Mouse (Mus musculus) intestine, embryonic 14.5 days (tissue): ENCODE measurements at regions not wholly inside any gene's neighbourhood (a gene's known extent, or its start where the extent isn't known, plus 50 kb on each side); places are given as distances from the start of the nearest gene placed in this dataset.

Source experiments
- ATAC-seq: fragments of 200-750 bp; cut with Nextera tagmentation; replicated peaks from 2 replicates; pipeline ENCODE4 v1.8.0; 2017; ENCODE audit warnings: low read depth, moderate number of reproducible peaks, moderate TSS enrichment, moderate library complexity; ENCODE audit not compliant: low FRiP score, low TSS enrichment
- DNase-seq: peaks from one replicate; pipeline ENCODE4 v3.0.0-alpha.2; 2018; ENCODE audit warnings: low spot score
- H3K27ac ChIP-seq: fragments of 300-500 bp; sonication (generic); 2 replicates; pipeline ENCODE4 v1.5.1; 2014; ENCODE audit warnings: low read depth, mild to moderate bottlenecking, control low read depth
- H3K27me3 ChIP-seq: fragments of 300-500 bp; sonication (generic); replicated peaks from 2 replicates; pipeline ENCODE4 v1.6.1; 2014; ENCODE audit warnings: low read length, control low read depth; ENCODE audit not compliant: control insufficient read depth, insufficient read depth
- H3K36me3 ChIP-seq: fragments of 300-500 bp; sonication (generic); 2 replicates; pipeline ENCODE4 v1.6.1; 2014; ENCODE audit warnings: low read length, control low read depth; ENCODE audit not compliant: control insufficient read depth, insufficient read depth
- H3K4me1 ChIP-seq: fragments of 300-500 bp; sonication (generic); replicated peaks from 2 replicates; pipeline ENCODE4 v1.6.1; 2014; ENCODE audit warnings: low read length, control low read depth, mixed read lengths; ENCODE audit not compliant: control insufficient read depth, insufficient read depth
- H3K4me2 ChIP-seq: fragments of 300-500 bp; sonication (generic); 2 replicates; pipeline ENCODE4 v1.6.1; 2014; ENCODE audit warnings: low read length
- H3K4me3 ChIP-seq: fragments of 300-500 bp; sonication (generic); 2 replicates; pipeline ENCODE4 v1.5.1; 2014; ENCODE audit warnings: low read depth, low read length, control low read depth, mixed read lengths
- H3K9ac ChIP-seq: fragments of 300-500 bp; sonication (generic); 2 replicates; pipeline ENCODE4 v1.6.1; 2014; ENCODE audit warnings: mild to moderate bottlenecking, low read length
- H3K9me3 ChIP-seq: fragments of 300-500 bp; sonication (generic); 2 replicates; pipeline ENCODE4 v1.6.1; 2016; ENCODE audit warnings: low read length, control low read depth; ENCODE audit not compliant: control insufficient read depth
- WGBS: fragments of 180-500 bp; shearing (Covaris S2); extraction: QIAGEN DNeasy Blood & Tissue Kit; methylation state at CpG from one replicate; pipeline ENCODE4 v1.1.7; 2014; 5-methylcytosine and 5-hydroxymethylcytosine counted together

DNA sequence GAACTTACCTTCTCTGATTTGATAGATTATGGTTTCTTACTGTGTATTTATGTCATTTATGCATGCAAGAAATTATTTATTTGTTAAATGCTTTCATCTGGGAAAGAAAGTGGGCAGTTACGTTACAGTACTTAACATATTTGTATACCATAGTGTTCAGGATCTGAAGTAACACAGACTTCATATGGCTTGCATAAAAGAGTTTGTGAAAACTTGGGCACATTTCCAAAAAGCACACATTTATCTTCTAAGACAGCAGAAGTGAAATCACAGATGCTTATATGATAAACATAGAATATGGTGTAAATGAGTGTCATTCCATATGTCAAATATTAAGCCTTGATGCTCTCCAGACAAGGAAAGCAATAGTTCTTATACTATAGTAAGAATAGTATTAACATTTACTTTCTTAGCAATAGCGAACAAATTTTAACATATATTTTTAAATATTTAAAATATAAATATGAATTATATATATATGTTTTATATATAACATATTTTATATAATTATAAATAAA, 4549.1 kb upstream of the Gm7489 start:
- Histone ChIP-seq H3K4me3 (no peak overlapping the region), H3K4me1 (no peaks in the 10 kb centered on the region), H3K4me2 (no peak overlapping the region), H3K36me3 (no peaks in the 10 kb centered on the region), H3K9me3 (no peaks in the 10 kb centered on the region), H3K27me3 (no peaks in the 10 kb centered on the region), H3K27ac (no peak overlapping the region), H3K9ac (no peak overlapping the region)
- ATAC-seq (0 out of 2 replicates have a peak, but pooled peaks have one; percentile 40), DNase-seq (no peak)
- WGBS = 40% methylated on average over 2 of the region's 2 CpGs

DNA sequence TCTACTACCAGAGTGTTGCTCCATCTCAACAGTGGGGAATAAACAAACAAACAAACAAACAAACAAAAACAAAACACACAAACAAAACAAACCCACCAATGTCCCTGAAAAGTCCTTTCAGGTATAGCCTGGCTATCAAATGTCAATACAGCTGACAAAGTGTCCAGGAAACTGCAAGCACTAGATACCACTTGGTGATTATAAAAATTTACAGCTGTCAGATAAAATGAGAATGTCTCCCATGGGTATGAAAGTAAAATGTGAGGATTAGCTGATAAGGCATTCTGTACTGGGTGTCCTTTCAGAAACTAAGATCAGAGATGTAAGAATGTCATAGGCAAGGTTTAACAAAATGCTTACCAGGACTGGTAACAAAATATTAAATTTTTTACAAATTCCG, 4537.7 kb upstream of the Gm7489 start:
- ATAC-seq (no peak), DNase-seq (no peak)
- no peaks in the 10 kb centered on the region for H3K4me1 ChIP-seq
- no peaks in the 10 kb centered on the region for H3K36me3 ChIP-seq
- no peaks in the 10 kb centered on the region for H3K9me3 ChIP-seq
- no peaks in the 10 kb centered on the region for H3K27me3 ChIP-seq
- no peak overlapping the region for H3K27ac ChIP-seq
- H3K4me3 ChIP-seq = no peak overlapping the region
- H3K4me2 ChIP-seq = no peak overlapping the region
- WGBS = 91% methylated on average over 1 of the region's 1 CpGs
- no peak overlapping the region for H3K9ac ChIP-seq

DNA sequence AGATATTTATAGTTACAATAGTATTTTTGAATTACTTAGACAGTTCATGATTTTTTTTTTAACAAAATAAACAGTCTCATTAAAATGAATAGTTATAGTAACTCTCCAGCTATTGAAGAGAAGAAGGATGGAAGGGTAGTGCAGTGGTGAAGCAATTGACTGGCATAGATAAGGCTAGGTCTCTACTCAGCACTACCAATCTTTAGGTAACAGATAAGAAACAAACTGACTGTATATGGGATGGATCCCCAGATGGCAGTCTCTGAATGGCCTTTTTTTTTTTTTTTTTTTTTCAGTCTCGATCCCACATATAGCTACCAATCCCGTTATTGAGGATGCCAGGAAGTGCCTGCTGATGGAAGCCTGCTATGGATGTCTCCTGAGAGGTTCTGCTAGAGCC, 4528.6 kb upstream of the Gm7489 start:
- DNase-seq (no peak), ATAC-seq (no peak)
- WGBS = 74% methylated on average over 2 of the region's 2 CpGs
- Histone ChIP-seq H3K4me3 (no peak overlapping the region), H3K9ac (no peak overlapping the region), H3K27ac (no peak overlapping the region), H3K9me3 (no peaks in the 10 kb centered on the region), H3K27me3 (no peaks in the 10 kb centered on the region), H3K36me3 (no peaks in the 10 kb centered on the region), H3K4me1 (no peaks in the 10 kb centered on the region), H3K4me2 (no peak overlapping the region)

DNA sequence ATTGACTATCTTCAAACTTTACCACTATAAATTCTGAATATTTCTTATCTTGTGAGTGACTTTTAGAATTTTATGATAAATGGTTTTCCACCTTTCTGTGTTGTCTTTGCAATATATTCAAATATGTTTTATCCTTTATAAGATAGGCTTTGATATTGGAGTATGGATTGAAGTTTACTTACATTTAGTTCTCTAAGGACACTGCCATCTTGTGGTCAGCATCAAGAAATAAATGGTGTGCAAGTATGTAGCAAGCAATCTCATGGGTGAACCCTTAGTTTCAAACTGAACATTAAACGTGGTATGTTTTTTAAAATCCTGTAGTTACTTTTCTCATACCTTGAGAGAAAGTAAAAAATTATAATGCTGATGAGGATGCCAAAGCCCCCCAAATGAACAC, 4488.7 kb upstream of the Gm7489 start:
- H3K27ac ChIP-seq = no peak overlapping the region
- no peaks in the 10 kb centered on the region for H3K27me3 ChIP-seq
- no peak for ATAC-seq
- no peak overlapping the region for H3K9ac ChIP-seq
- no peak overlapping the region for H3K4me3 ChIP-seq
- no peaks in the 10 kb centered on the region for H3K36me3 ChIP-seq
- WGBS = 57% methylated on average over 1 of the region's 1 CpGs
- H3K4me1 ChIP-seq = no peaks in the 10 kb centered on the region
- DNase-seq = no peak
- H3K9me3 ChIP-seq = no peaks in the 10 kb centered on the region
- H3K4me2 ChIP-seq = no peak overlapping the region

DNA sequence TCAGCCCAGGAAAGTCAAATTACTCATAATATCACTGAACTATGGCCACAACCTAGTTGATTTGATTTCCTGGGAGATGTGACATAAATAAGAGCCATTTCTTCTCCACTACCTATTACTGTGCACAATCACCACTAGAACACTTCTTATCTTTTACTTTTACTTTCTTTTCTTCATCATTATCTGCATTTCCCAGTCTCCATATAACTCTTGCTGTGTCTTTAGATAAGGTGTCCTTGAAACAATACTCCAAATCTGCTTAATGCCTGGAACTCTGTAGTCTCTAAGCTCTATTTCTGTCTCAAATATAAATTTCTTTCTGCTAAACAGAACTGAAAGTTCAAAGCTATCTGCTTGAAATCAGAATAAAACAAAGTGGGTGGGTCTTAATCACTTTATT, 4471.0 kb upstream of the Gm7489 start:
- Histone ChIP-seq H3K9ac (no peak overlapping the region), H3K27me3 (no peaks in the 10 kb centered on the region), H3K27ac (no peak overlapping the region), H3K36me3 (no peaks in the 10 kb centered on the region), H3K4me1 (no peaks in the 10 kb centered on the region), H3K4me3 (no peak overlapping the region), H3K9me3 (no peaks in the 10 kb centered on the region), H3K4me2 (no peak overlapping the region)
- ATAC-seq = no peak
- no peak for DNase-seq

DNA sequence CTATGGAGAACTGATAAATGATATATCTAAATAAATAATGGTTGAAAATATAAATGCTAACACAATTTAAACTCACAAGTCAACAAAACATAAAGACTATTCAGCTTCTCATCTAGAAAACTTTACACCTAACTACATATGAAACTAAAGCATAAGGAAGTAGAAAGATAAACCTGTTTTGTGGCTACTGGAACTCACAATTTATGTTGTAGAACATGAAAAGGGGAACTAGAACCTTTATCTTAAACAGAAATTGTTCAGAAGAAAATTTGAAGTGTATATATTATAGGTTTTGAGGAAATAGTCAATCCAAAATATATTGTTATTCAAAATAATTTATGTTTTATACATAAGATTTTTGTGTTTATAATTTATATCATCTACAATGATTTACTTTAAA, 4433.4 kb upstream of the Gm7489 start:
- Histone ChIP-seq H3K4me3 (no peak overlapping the region), H3K27ac (no peak overlapping the region), H3K4me2 (no peak overlapping the region), H3K27me3 (no peaks in the 10 kb centered on the region), H3K4me1 (no peaks in the 10 kb centered on the region), H3K36me3 (no peaks in the 10 kb centered on the region), H3K9ac (no peak overlapping the region), H3K9me3 (no peaks in the 10 kb centered on the region)
- ATAC-seq (no peak), DNase-seq (no peak)

DNA sequence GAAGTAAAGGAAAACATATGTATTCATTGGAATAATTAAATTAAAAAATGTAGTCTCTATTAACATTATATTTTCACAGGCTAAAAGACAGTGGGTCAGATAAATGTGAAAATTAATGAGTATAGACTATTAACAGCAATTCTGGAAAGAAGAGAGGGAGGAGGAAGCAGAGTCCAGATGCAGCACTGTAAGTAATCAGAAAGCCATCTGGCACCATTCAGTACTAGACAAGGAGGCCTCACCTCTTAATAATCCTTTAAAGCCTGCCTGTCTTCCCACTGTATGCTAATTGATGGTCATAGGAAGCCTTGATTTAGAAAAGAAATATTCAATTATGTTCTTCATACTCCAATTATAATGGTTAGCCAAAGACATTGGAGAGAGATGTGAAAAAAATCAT, 4400.1 kb upstream of the Gm7489 start:
- Histone ChIP-seq H3K4me3 (no peak overlapping the region), H3K27me3 (no peaks in the 10 kb centered on the region), H3K36me3 (no peaks in the 10 kb centered on the region), H3K27ac (no peak overlapping the region), H3K4me1 (no peaks in the 10 kb centered on the region), H3K4me2 (no peak overlapping the region), H3K9ac (no peak overlapping the region), H3K9me3 (no peaks in the 10 kb centered on the region)
- no peak for ATAC-seq
- DNase-seq = no peak

DNA sequence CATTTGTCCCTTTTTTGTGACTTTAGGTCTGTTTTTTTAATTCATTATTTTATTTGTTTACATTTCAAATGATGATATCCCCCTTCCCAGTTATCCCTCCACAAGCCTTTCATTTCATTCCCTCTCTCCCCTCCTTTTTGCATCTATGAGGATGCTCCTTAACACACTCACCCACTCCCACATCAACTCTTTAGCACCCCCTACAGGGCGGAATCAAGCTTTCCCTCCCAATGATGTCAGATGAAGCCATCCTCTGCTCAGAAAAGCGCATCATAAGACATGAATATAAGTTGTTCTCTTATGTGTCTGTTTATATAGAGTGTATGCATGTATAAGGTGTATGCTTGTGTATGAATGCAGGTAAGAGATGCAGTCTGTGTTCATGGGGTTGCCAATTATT, 4391.9 kb upstream of the Gm7489 start:
- ATAC-seq (no peak), DNase-seq (no peak)
- 53% methylated on average over 2 of the region's 2 CpGs for WGBS
- Histone ChIP-seq H3K36me3 (no peaks in the 10 kb centered on the region), H3K9me3 (no peaks in the 10 kb centered on the region), H3K4me3 (no peak overlapping the region), H3K4me1 (no peaks in the 10 kb centered on the region), H3K4me2 (no peak overlapping the region), H3K27ac (no peak overlapping the region), H3K9ac (no peak overlapping the region), H3K27me3 (no peaks in the 10 kb centered on the region)

DNA sequence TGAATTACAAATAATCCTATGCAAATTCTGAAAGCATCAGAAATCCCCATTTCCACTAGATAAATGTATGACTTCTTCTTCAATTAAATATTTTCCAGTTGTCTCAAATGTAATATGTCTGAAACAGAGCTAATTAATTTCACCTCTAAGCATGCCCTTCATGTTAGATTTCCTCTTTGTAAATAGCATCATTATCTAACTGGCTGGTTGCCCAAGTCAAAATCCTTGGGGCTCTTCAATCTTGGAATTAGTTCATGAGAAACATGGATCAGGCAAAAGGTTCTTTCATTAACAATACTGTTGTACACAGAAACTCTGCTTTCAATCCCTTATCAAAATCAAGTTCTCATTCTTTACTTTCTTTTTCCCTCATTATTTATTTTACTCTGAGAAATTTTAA, 4382.9 kb upstream of the Gm7489 start:
- Histone ChIP-seq H3K9ac (no peak overlapping the region), H3K36me3 (no peaks in the 10 kb centered on the region), H3K4me2 (no peak overlapping the region), H3K27ac (no peak overlapping the region), H3K27me3 (no peaks in the 10 kb centered on the region), H3K4me3 (no peak overlapping the region), H3K9me3 (no peaks in the 10 kb centered on the region), H3K4me1 (no peaks in the 10 kb centered on the region)
- no peak for ATAC-seq
- no peak for DNase-seq
